Mouse (Mus musculus) kidney, adult 2 months (tissue): ENCODE results near the gene Arhgap6.

ENCODE experiments used
- CTCF ChIP-seq: fragments of 200-500 bp; conservative IDR thresholded peaks from 2 replicates; pipeline ENCODE4 v1.5.1; 2011; ENCODE audit warnings: low read depth, mild to moderate bottlenecking, control low read depth, low read length, moderate library complexity, mixed read lengths; ENCODE audit not compliant: insufficient read depth, insufficient read length
- POLR2A ChIP-seq: fragments of 200-500 bp; IDR thresholded peaks from one replicate; pipeline ENCODE4 v1.6.1; 2011; ENCODE audit warnings: low read depth, low read length, control low read depth

DNA sequence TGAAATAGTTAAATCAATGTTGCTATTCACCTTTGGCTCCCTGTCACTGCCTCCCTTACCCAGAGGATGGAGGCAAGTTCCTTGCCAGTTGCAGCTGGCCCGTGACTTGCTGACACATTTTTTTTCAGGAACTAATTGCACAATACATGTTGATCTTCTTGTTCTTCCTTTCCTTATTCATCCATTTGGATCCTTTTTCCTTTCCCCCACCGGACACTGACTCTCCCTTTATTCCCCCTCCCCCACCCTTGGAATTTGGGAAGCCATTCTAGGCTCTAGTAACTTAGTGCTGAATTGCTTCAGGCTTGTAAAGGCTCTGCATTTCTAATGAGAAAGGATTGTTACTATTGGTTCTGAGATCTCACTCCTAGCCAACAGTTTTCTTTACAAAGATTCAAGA, 112.7 kb downstream of the Arhgap6 start:
- TF ChIP-seq POLR2A (no peak), CTCF (no peak)
